Mouse (Mus musculus) megakaryocyte progenitor cell, adult 5-6 weeks (primary cell): ENCODE data around the gene Herc3. TPM values are rescaled to one million over a fixed set of nuclear protein-coding genes. Genes with fewer than 3 reads are reported as not detected.
A peak's percentile ranks its signal among the peaks of the same experiment; 100 is the strongest.
"Not testable (repeated sequence)": the region's sequence is repeated elsewhere in the genome, so short reads cannot be mapped to it uniquely, and the experiment has no call there.

Experiments
- ATAC-seq: replicated peaks from 2 replicates; pipeline ENCODE4 v1.8.0; 2016; ENCODE audit warnings: mild to moderate bottlenecking, moderate TSS enrichment, inconsistent platforms; ENCODE audit not compliant: poor library complexity
- total RNA-seq, 2 experiments: library from RNA; stranded (forward) in 1 of 2; stranded (reverse) in 1 of 2; fragments of 157-497, 149-512 nt in 1 of 2; fragments of 200-1000 nt in 1 of 2; gene quantifications; 2 replicates each; pipeline versions ENCODE4 v1.2.3 to v1.2.4; 2015 to 2017

Herc3 gene
- total RNA-seq, 2 experiments from 2014 or later, result 4.8 to 5.2 TPM

GRCm38 (mm10) chr6:58856494-58856893 is 25.2 kb downstream of the Herc3 start:
- no peak for ATAC-seq

DNA sequence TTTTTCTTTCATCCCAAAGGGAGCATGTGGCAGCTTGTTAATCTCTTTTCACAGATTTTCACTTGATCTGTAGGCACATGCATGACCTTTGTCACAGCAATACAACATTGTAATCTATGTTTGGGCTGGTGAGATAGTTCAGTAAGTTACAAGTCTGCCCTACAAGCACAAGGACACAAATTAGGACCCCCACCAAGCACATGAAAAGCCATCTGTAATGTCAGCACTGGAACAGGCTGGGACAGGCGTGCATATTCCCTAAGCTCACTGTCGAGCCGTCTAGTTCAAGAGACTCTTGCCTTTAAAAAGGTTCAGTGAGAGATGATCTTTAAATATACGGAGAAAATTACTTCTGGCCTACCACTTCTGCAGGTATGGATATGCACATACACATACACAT is 28.3 kb downstream of the Herc3 start:
- ATAC-seq, result no peak

DNA sequence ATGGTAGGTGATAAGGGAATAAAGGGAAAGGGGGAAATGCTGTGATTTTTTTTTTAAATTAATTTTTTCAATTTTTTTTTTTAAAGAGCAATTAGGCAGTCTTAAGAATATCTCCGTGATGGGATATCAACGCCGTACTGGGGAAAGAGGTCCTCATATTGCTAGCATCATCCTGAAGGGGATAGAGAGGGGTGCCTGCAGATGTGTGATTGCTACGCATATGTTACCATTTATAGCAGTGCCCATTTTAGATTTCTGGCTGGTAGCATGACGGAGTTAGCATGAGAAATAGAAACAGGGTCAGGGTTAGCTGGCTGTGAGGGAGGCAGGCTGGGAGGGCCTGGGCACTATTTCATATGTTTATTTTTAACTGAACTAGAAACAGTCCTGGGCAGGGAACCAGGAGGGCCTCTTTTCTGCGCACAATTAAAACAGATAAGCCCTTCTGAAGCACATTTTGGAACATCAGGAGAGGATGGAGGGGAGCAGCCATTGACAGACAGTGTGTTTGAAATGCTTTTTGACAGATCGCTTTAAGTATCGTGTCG is 31.3 kb downstream of the Herc3 start:
- ATAC-seq, result no peak

GRCm38 (mm10) chr6:58863631-58864235 is 32.5 kb downstream of the Herc3 start:
- no peak for ATAC-seq

GRCm38 (mm10) chr6:58867858-58868257 is 36.6 kb downstream of the Herc3 start:
- not testable (repeated sequence) for ATAC-seq

GRCm38 (mm10) chr6:58879572-58879971 is 48.3 kb downstream of the Herc3 start:
- no peak for ATAC-seq

GRCm38 (mm10) chr6:58879987-58880386 is 48.7 kb downstream of the Herc3 start:
- no peak for ATAC-seq

DNA sequence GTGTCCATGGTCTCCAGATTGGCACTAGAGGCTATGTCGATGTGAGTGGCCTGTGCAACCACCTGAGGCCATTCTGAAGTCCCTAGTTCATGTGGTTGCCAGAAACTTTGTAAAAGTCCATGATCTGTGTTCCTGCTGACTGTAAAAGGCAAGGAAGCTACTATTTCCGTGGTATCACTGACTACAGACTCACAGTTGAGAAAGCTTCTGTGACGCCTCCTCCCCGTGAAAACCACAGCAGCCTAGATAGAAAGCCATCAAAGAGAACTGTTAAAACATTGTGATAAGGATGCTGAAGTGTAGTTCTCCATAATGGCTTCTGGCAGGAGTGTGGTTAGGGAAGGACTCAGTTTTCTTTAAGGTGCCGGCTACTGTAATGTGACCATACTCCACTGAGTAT is 49.6 kb downstream of the Herc3 start:
- ATAC-seq, result peak; percentile 71

DNA sequence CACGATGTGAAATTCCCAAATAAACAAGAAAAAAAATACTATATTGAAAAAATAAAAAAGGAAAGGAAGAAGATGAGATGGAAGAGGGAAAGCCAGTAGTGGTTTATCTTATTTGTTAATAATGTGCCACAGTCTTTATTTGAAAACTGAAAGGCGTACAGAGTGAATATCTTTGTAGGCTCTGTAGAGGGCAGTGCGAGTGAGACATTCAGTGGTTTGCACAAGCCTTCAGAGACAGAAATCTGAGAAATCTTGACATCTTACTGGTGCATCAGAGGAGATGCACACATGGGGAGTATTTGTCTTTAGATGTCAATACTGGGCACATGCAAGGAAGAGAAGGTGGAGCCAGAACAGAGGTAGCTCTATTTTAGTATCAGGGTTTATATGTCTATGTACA is 50.1 kb downstream of the Herc3 start:
- 0 out of 2 replicates have a peak, but pooled peaks have one; percentile 39 for ATAC-seq

DNA sequence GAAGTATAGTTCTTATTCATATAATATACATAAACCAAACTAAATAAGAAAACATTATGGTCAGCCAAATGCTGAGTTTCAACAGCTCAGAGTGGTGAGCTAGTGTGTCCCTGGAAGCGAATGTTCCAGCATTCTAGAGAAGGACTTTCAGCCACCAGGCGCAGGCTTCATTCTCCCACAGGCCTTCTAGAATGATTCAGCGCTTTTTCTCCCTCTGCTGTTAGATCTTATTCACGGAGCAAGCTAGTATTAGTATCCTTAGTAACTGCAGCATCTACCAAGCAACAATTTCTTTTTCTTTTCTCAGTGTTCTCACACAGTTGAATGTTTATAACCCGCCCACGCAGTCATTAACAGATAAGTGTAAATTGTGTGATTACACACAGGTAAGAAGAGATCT is 51.0 kb downstream of the Herc3 start:
- peak; percentile 67 for ATAC-seq

DNA sequence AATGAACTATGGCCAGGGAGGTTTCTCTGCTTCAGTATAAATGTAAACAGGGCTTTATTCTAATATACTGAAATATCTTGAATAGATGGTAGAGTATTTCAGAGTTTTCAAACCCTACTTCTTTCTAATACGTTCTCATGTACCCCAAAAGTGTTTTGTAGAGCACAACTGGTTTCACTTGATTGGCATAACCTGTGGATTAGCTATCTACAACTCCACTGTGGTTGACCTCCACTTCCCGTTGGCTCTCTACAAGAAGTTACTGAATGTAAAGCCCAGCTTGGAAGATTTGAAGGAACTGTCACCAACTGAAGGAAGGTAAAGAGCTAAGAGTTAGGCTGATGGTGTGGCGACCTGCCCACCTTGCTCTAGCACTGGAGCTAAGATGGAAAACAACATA is 58.7 kb downstream of the Herc3 start:
- peak; percentile 65 for ATAC-seq

GRCm38 (mm10) chr6:58893307-58893706 is 62.0 kb downstream of the Herc3 start:
- ATAC-seq, result 0 out of 2 replicates have a peak, but pooled peaks have one; percentile 17

GRCm38 (mm10) chr6:58894994-58895393 is 63.7 kb downstream of the Herc3 start:
- no peak for ATAC-seq

- no peak for ATAC-seq
Measured at GRCm38 (mm10) chr6:58896648-58897047, 65.4 kb downstream of the Herc3 start.

- no peak for ATAC-seq
Measured at GRCm38 (mm10) chr6:58899076-58899475, 67.8 kb downstream of the Herc3 start.

- no peak for ATAC-seq
Measured at GRCm38 (mm10) chr6:58900536-58900935, 69.3 kb downstream of the Herc3 start.

GRCm38 (mm10) chr6:58903171-58903570 is 71.9 kb downstream of the Herc3 start:
- no peak for ATAC-seq

DNA sequence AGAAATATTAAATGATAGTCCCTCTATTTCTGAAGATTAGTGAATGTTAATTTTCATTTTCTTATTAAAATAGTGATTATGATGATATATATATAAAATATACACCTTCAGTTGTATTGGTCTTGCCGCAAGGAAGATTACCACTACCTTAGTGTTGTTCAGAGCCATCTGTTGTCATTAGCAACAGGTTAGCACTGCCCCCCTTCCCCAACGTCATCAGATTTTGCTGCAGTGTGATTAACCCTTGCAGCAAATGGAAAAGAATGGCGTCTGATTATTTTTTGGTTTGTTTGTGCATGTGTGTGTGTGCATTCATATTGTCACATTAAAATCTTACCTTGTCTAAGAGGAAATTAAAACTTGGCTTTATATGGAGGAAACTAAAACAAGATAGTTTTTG is 73.3 kb downstream of the Herc3 start:
- no peak for ATAC-seq

DNA sequence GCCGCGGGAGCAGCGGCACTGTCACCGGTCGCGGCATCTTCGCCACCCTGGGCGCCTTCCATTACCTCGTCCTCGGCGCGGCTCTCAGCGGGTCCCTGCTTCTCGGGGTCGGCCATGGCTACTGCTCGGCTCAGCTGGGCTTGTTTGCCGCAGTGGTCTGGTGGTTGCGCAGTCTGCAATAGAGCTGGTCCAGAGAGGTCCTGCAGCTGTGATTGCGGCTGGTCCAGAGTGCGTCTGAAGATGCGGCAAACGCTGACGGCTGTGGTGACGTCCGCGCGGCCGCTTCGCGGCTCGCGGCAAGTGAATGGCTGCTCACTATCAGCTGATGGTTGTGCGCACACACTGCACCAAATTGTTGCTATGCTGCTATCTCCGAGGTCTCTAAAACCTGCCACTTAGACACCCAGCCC is 75.6 kb downstream of the Herc3 start, which contains the start of gene Nap1l5:
Gene Nap1l5 (minus strand): TSS at position 225 of the 410 bp plus-strand sequence.
- peak; percentile 64 for ATAC-seq

DNA sequence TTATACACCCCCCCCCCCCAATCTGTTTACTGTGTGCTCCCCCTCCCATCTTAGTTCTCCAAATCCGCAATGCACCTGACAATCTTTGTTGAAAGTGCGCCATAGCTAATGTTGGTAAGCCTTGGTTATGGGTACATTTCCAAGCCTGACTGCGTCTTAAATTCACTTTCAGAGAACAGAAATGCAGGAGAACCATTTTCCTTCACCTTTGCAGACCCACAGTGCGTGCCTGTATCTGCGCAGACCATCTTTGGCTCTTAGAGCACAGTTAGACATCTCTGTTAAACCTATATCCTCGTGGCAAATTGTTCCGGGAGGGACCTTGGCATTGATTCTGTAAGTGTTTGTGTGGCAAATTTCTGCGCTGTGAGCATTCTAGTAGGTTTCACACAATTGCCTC is 76.1 kb downstream of the Herc3 start:
- ATAC-seq, result no peak

GRCm38 (mm10) chr6:58907791-58908190 is 76.5 kb downstream of the Herc3 start:
- no peak for ATAC-seq

GRCm38 (mm10) chr6:58912842-58913241 is 81.6 kb downstream of the Herc3 start:
- ATAC-seq, result no peak

GRCm38 (mm10) chr6:58913551-58913950 is 82.3 kb downstream of the Herc3 start:
- no peak for ATAC-seq
